Mouse (Mus musculus): ENCODE measurements around the gene Hnrnpa0. TPM values are rescaled to one million over a fixed set of nuclear protein-coding genes. Genes with fewer than 3 reads are reported as not detected.

The Hnrnpa0 gene
- total RNA-seq, 2 experiments from 2014 or later, result 95.7 to 111 TPM

Other genes with a start within 250 kb of the Hnrnpa0 start
- gene Spock1, start 220.2 kb downstream of the Hnrnpa0 start, total RNA-seq (2021), result 10 to 100 TPM in 1 of 2 experiments, 1 to 10 TPM in 1; 9.4 to 10.9 TPM
- under 1 TPM; 0.61 to 0.86 TPM for gene Klhl3, start 15.0 kb downstream of the Hnrnpa0 start, total RNA-seq (2021)
- 10 to 100 TPM; 59.7 to 65.5 TPM for gene Idnk, start 29.1 kb upstream of the Hnrnpa0 start, total RNA-seq (2021)
- gene Ubqln1, start 87.1 kb upstream of the Hnrnpa0 start, total RNA-seq (2021), result 100 to 1,000 TPM; 151 to 156 TPM
- gene Gkap1, start 147.1 kb upstream of the Hnrnpa0 start, total RNA-seq (2021), result 10 to 100 TPM; 54.5 to 83.4 TPM
- under 1 TPM; 0.70 to 0.90 TPM for gene Kif27, start 230.6 kb upstream of the Hnrnpa0 start, total RNA-seq (2021)